Mouse (Mus musculus): ENCODE measurements around the gene Rhox4a. TPM values are rescaled to one million over a fixed set of nuclear protein-coding genes. Genes with fewer than 3 reads are reported as not detected.
"Not testable (repeated sequence)": the region's sequence is repeated elsewhere in the genome, so short reads cannot be mapped to it uniquely, and the experiment has no call there.

The Rhox4a gene
- polyA plus RNA-seq (2014; fragmentation: Nextera tagmentation; extraction: Ambion mirVana), result 0.42 TPM in 1 of 2 replicates, not detected in the other

- H3K4me3 ChIP-seq (ENCODE audit: low read depth, low read length); H3K9ac ChIP-seq (ENCODE audit: low read length); H3K27me3 ChIP-seq (ENCODE audit: control insufficient read depth, insufficient read depth, low read length); DNase-seq (ENCODE audit: low spot score); H3K4me1 ChIP-seq (ENCODE audit: control insufficient read depth, insufficient read depth, low read length); H3K27ac ChIP-seq (ENCODE audit: low read depth, low read length); H3K9me3 ChIP-seq (ENCODE audit: control insufficient read depth, low read length); H3K36me3 ChIP-seq (ENCODE audit: control insufficient read depth, insufficient read depth, low read length); H3K4me2 ChIP-seq (ENCODE audit: low read depth); ATAC-seq (ENCODE audit: insufficient read depth, low FRiP score, low TSS enrichment): not testable (repeated sequence)
- WGBS, result 96% methylated on average over 10 of the region's 19 CpGs
Observed at GRCm38 (mm10) chrX:37265038-37265437, at the start of gene Rhox4a. Gene Rhox4a, plus strand, starts transcription at chrX:37265338.

DNA sequence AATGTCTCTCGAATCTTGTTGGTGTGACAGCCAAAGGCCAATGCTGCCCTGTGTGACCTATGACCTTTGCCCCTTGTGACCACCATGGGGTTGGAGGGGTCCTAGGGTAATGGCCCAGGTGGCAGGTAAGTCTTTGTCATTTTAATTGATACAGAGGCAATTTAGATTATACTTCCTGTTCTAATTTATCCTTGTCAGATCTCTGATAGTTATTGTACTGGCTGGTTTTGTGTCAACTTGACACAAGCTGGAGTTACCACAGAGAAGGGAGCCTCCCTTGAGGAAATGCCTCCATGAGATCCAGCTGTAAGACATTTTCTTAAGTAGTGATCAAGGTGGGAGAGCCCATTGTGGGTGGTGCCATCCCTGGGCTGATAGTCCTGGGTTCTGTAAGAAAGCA, 43.0 kb upstream of the Rhox4a start, which contains the start of gene Rhox1:
Gene Rhox1, minus strand, starts transcription at position 101 of the 400 bp plus-strand sequence.
- H3K4me2 ChIP-seq (ENCODE audit: low read depth); H3K4me1 ChIP-seq (ENCODE audit: control insufficient read depth, insufficient read depth, low read length); H3K4me3 ChIP-seq (ENCODE audit: low read depth, low read length); H3K27me3 ChIP-seq (ENCODE audit: control insufficient read depth, insufficient read depth, low read length); H3K36me3 ChIP-seq (ENCODE audit: control insufficient read depth, insufficient read depth, low read length); H3K27ac ChIP-seq (ENCODE audit: low read depth, low read length); H3K9ac ChIP-seq (ENCODE audit: low read length); H3K9me3 ChIP-seq (ENCODE audit: control insufficient read depth, low read length); DNase-seq (ENCODE audit: low spot score); ATAC-seq (ENCODE audit: insufficient read depth, low FRiP score, low TSS enrichment): not testable (repeated sequence)
- 79% methylated on average over 1 of the region's 1 CpGs for WGBS

DNA sequence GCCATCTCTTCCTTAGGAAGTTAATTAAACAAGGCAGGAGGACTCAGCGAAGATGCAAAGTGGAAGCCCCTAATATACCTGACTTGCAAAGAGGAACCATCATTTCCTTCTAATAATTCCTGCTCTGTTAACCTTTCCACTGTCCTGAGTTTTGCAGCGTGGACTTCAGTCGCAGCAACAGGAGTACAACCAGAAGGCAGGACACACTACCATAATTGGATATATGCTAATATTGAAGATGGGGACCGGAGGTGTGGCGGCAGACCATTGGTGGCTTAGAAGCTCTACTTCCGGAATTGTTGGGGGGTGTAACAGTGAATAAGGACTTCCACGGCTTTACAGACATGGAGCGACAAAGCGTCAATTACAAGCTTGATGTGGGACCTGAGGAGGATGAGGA, 20.5 kb upstream of the Rhox4a start, which contains the start of gene Rhox2a:
Gene Rhox2a, plus strand, starts transcription at position 301 of the 400 bp plus-strand sequence.
- H3K4me3 ChIP-seq (ENCODE audit: low read depth, low read length); H3K27ac ChIP-seq (ENCODE audit: low read depth, low read length); H3K4me1 ChIP-seq (ENCODE audit: control insufficient read depth, insufficient read depth, low read length); H3K27me3 ChIP-seq (ENCODE audit: control insufficient read depth, insufficient read depth, low read length); H3K4me2 ChIP-seq (ENCODE audit: low read depth); H3K9me3 ChIP-seq (ENCODE audit: control insufficient read depth, low read length); ATAC-seq (ENCODE audit: insufficient read depth, low FRiP score, low TSS enrichment); H3K9ac ChIP-seq (ENCODE audit: low read length); H3K36me3 ChIP-seq (ENCODE audit: control insufficient read depth, insufficient read depth, low read length); DNase-seq (ENCODE audit: low spot score): not testable (repeated sequence)
- no CpG with 5 or more reads among the region's 9 CpGs for WGBS

GRCm38 (mm10) chrX:37249619-37250018, 15.5 kb upstream of the Rhox4a start, which contains the start of gene Rhox3a:
Gene Rhox3a, plus strand, starts transcription at chrX:37249919.
- not testable (repeated sequence) for H3K27me3 ChIP-seq (ENCODE audit: control insufficient read depth, insufficient read depth, low read length); DNase-seq (ENCODE audit: low spot score); H3K4me1 ChIP-seq (ENCODE audit: control insufficient read depth, insufficient read depth, low read length); H3K4me3 ChIP-seq (ENCODE audit: low read depth, low read length); H3K36me3 ChIP-seq (ENCODE audit: control insufficient read depth, insufficient read depth, low read length); H3K4me2 ChIP-seq (ENCODE audit: low read depth); H3K9ac ChIP-seq (ENCODE audit: low read length); ATAC-seq (ENCODE audit: insufficient read depth, low FRiP score, low TSS enrichment); H3K9me3 ChIP-seq (ENCODE audit: control insufficient read depth, low read length); H3K27ac ChIP-seq (ENCODE audit: low read depth, low read length)
- 50% methylated on average over 1 of the region's 3 CpGs for WGBS

Other genes with a start within 250 kb of the Rhox4a start
- not detected in 2 replicates for gene Sowahd, start 216.5 kb upstream of the Rhox4a start, polyA plus RNA-seq (2014; fragmentation: Nextera tagmentation; extraction: Ambion mirVana)
- gene Rpl39, start 179.9 kb upstream of the Rhox4a start, polyA plus RNA-seq (2014; fragmentation: Nextera tagmentation; extraction: Ambion mirVana), result 444 and 447 TPM in 2 replicates
- 15.1 and 18.8 TPM in 2 replicates for gene Upf3b, start 155.0 kb upstream of the Rhox4a start, polyA plus RNA-seq (2014; fragmentation: Nextera tagmentation; extraction: Ambion mirVana)
- 21.5 and 22.8 TPM in 2 replicates for gene Nkap, start 138.5 kb upstream of the Rhox4a start, polyA plus RNA-seq (2014; fragmentation: Nextera tagmentation; extraction: Ambion mirVana)
- 0.22 and 0.29 TPM in 2 replicates for gene Akap14, start 96.5 kb upstream of the Rhox4a start, polyA plus RNA-seq (2014; fragmentation: Nextera tagmentation; extraction: Ambion mirVana)
- 440 and 446 TPM in 2 replicates for gene Ndufa1, start 74.2 kb upstream of the Rhox4a start, polyA plus RNA-seq (2014; fragmentation: Nextera tagmentation; extraction: Ambion mirVana)
- 11.5 and 13.3 TPM in 2 replicates for gene Rnf113a1, start 74.1 kb upstream of the Rhox4a start, polyA plus RNA-seq (2014; fragmentation: Nextera tagmentation; extraction: Ambion mirVana)
- gene Gm9, start 54.3 kb upstream of the Rhox4a start, polyA plus RNA-seq (2014; fragmentation: Nextera tagmentation; extraction: Ambion mirVana), result not detected in 2 replicates
- not detected in 2 replicates for gene Rhox1, start 43.1 kb upstream of the Rhox4a start, polyA plus RNA-seq (2014; fragmentation: Nextera tagmentation; extraction: Ambion mirVana)
- gene Rhox2a, start 20.4 kb upstream of the Rhox4a start, polyA plus RNA-seq (2014; fragmentation: Nextera tagmentation; extraction: Ambion mirVana), result not detected in 2 replicates
- not detected in 2 replicates for gene Rhox3a, start 15.4 kb upstream of the Rhox4a start, polyA plus RNA-seq (2014; fragmentation: Nextera tagmentation; extraction: Ambion mirVana)
- gene Rhox3a2, start 114.7 kb downstream of the Rhox4a start, polyA plus RNA-seq (2014; fragmentation: Nextera tagmentation; extraction: Ambion mirVana), result not detected in 2 replicates
- not detected in 2 replicates for gene Rhox4a2, start 125.5 kb downstream of the Rhox4a start, polyA plus RNA-seq (2014; fragmentation: Nextera tagmentation; extraction: Ambion mirVana)
- not detected in 2 replicates for gene Rhox2b, start 146.7 kb downstream of the Rhox4a start, polyA plus RNA-seq (2014; fragmentation: Nextera tagmentation; extraction: Ambion mirVana)
- gene Rhox4b, start 167.2 kb downstream of the Rhox4a start, polyA plus RNA-seq (2014; fragmentation: Nextera tagmentation; extraction: Ambion mirVana), result not detected in 2 replicates
- not detected in 2 replicates for gene Rhox2c, start 188.3 kb downstream of the Rhox4a start, polyA plus RNA-seq (2014; fragmentation: Nextera tagmentation; extraction: Ambion mirVana)
- gene Rhox3c, start 193.2 kb downstream of the Rhox4a start, polyA plus RNA-seq (2014; fragmentation: Nextera tagmentation; extraction: Ambion mirVana), result not detected in 2 replicates
- not detected in 2 replicates for gene Rhox4c, start 215.0 kb downstream of the Rhox4a start, polyA plus RNA-seq (2014; fragmentation: Nextera tagmentation; extraction: Ambion mirVana)
- not detected in 2 replicates for gene Rhox2d, start 228.1 kb downstream of the Rhox4a start, polyA plus RNA-seq (2014; fragmentation: Nextera tagmentation; extraction: Ambion mirVana)
- not detected in 2 replicates for gene Rhox4d, start 249.0 kb downstream of the Rhox4a start, polyA plus RNA-seq (2014; fragmentation: Nextera tagmentation; extraction: Ambion mirVana)

Measured in neural tube, embryonic 11.5 days (tissue).